Mouse (Mus musculus): ENCODE data around the gene Ephb3.

The Ephb3 gene

DNA sequence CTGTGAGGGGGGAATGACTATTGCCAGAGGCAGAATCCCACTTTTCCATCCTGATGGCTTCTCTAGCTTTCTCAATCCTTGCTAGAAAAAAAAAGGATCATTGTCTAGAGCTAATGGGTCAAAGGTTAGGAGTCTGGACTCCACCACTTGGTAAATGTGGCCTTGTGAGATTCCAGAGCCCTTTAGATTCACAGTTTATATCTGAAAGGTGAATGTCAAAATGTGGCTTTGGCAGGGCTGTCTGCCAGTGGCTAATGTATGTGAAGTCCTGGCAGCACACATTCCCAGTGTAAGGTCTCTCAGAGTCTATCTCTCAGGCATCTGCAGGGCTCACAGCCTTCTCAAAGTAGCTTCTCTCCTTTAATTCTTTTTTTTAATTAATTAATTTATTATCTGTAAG is 36.5 kb downstream of the Ephb3 start:
- in situ Hi-C loops (cut with MboI; ENCODE audit: unreplicated experiment in 2 of 2): no loop called here

DNA sequence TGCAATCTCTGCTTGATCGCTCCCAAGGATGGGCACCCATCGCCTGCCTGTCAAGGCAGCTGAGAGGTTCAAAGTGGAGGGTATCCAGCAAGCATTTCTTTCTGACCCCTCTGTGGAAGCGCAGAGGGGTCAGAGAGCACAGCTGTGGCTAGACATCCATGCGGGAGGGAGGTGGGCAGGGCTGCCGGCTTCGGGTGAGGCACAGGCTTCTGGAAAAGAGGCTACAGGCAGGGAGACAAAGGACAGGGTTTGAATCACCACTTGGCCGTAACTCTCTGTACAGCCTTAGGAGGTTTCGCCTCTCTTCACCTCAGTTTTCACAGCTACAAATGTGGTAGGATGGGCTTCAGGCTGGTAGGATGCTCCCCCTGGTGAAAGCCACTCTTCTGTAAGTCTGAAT is 38.4 kb downstream of the Ephb3 start:
- in situ Hi-C loops (cut with MboI; ENCODE audit: unreplicated experiment in 2 of 2): no loop called here

DNA sequence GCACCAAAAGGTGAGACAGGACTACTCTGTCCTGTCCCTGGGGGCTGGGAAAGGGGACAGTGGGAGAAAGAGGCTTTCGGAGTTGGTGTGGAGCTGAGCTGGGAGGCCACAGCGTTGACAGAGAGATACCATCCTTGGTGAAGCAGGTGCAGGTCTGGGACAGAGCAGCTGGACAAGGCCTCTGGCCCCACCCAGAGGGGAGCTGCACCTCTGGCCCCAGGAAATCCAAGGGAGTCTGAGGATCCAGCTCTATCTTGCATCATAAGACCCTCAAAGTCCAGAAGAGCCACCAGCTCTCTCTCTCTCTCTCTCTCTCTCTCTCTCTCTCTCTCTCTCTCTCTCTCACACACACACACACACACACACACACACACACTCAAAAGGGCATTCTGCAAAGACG is 40.2 kb downstream of the Ephb3 start:
- in situ Hi-C loops (cut with MboI; ENCODE audit: unreplicated experiment in 2 of 2): no loop called here

DNA sequence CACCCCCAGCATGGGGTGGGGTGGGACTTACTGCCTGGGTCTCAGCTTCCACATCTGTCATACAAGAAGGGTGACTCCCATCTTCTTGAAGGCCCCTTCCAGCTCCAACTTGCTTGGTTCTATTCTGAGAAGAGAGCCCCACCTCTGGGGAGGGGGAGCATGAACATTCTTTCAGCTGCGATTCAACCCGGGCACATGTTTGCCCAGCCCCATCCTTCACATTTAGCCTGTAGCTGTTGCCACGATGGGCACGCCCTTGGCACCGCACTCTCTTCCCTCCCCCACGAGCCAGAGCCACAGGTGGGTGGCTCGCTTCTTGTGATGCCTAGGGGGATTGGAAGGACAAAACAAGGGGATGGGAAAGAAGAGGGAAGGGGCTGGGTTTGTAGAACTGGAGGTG is 40.8 kb downstream of the Ephb3 start:
- in situ Hi-C loops (cut with MboI; ENCODE audit: unreplicated experiment in 2 of 2): no loop called here

DNA sequence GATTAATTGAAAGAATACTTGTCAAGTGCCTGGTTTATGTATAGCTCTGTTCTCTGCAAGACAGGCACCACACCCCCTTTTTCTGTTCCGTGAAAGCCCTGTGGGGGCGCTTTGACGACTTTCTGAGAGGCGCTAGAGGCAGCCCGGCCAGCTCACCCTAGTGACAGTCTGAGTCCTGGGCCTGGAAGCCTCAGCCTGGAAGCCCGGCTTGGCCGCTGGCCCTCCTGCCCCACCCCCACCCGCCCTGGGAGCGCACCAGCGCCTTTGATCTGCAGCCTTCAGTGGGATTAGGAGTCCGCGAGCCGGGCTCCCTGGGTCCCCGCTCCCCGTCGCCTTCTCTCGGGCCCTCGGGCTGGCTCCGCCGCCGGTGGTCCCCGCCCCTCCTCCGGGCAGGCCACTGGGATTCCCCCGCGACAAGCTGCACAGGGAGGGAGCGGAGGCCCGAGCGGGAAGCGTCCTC is 41.4 kb downstream of the Ephb3 start:
- in situ Hi-C loops (cut with MboI; ENCODE audit: unreplicated experiment in 2 of 2): no loop called here

DNA sequence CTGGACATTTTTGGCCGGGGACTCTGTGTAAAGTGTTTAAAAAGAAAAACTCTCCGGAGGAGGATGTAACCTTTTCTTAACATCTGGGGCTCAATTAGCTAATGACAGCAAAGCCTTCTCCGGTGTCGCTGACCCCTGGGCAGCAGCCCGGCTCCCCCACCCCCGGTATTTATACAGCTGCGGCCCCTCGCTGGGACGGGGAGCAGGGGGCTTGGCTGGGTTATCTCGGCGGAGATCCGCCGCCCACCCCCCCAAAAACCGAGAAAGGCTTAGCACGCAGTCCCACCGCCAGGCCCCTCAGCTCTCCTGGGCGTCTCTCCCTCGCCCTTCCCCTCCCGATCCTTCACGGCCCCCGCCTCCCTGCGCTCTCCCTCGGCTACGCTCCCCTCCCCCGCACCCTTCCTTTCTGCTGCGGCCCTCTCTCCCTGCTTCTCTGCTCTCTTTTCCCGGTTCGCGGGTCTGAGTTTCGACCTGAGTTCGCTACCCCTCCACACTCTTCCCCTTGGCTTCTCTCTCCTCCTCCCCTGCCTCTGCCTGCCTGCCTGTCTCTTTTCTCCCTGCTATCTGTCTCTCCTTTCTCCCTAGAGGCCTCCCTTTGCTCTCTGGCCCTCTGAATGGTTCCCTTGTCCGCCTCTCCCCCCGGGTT is 42.0 kb downstream of the Ephb3 start:
- in situ Hi-C loops (cut with MboI; ENCODE audit: unreplicated experiment in 2 of 2): no loop called here

DNA sequence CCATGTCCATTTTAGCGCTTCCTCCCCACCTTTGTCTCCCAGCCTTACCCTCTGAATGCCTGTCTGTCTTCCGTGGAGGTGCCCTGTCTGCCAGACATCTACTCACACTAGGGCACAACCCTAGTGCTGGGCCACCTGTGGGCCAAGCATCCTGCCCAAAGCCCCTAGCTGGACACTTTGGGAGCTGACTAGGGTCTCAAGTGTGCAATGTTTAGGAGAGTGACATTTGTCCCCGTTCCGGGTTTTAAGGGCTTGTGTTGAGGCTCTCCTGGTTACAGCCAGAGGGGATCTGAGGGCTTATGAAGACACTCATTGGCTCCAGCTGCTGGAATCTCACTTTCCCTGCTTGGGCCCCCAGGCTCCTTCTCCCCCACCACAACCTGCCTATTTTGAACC is 42.5 kb downstream of the Ephb3 start:
- in situ Hi-C loops (cut with MboI; ENCODE audit: unreplicated experiment in 2 of 2): no loop called here

DNA sequence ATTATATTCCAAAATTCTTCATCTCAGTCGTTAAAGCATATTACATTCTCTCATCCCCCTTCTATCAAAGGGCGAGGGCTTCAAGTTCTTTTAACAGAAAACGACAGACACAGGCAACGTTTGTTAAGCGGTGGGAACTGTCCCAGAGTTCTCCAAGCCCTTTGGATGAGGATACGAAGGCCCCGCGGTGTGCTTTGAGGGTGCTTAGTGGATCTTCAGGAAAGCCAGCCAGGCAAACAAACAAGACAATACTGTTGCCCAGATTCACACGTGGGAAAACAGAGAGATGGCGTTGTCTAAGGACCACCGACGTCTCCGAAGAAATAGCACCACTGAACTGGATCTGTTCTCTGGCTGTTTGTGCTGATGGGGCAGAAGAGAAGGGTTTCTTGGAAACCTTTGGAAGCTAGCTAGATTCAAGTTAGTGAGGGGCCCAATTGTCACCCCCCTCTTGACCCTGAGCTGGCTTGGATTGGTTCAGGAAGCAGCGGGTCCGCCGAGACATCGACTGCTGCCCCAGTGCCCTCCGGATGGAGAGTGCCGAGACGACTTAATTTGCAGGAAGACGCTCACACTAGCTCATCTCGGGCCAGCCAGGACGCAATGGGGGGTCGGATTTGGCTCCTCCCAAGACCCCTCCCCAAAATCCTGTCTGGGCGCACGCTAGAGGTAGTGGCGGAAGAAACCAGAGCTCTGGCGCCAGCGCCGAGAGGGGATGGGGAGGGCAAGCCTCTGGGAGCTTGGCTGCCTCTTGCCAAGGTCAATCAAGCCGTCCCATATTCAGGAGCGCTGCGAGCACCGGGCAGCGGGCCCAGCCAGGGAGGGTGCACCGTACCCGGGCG is 43.5 kb downstream of the Ephb3 start:
- in situ Hi-C loops (cut with MboI; ENCODE audit: unreplicated experiment in 2 of 2): no loop called here

DNA sequence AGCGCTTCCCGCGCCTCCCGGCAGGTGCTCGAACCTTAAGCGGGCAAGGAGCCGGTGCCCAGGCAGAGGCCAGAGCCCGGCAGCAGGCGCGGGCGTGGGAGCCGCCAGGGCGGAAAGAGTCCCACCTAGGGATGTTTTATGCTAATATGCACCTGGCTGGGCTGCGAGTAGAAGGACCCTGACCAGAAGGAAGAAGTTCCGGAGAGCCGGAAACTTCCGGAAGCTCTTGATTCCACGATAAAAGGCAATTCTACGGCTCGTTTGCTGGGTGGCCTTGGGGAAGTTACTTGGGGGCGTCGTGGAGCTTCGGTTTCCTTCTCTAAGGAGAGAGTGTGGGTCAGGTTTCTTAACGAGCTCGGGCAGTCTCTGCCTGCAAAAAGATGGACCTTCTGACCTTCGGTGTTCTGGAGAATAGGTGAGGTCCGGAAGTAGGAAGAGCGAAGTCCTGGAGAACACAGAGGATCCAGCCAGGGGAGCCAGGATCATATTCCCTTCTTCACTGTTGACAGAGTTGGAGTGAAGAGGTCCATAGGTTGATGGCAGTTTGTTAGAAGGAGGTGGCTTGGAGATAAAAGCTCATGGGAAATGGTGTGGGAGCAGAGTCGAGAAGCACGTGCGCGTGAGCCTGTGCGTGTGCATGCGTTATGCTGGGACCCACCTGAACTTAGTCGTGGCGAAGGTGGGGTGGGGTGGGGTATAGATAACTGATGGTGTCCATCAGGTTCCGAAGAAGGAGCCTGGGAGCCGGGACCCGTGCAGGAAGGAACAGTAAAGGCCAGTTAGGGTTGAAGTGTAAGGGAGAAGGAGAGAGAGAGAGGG is 44.4 kb downstream of the Ephb3 start:
- in situ Hi-C loops (cut with MboI; ENCODE audit: unreplicated experiment in 2 of 2): no loop called here

DNA sequence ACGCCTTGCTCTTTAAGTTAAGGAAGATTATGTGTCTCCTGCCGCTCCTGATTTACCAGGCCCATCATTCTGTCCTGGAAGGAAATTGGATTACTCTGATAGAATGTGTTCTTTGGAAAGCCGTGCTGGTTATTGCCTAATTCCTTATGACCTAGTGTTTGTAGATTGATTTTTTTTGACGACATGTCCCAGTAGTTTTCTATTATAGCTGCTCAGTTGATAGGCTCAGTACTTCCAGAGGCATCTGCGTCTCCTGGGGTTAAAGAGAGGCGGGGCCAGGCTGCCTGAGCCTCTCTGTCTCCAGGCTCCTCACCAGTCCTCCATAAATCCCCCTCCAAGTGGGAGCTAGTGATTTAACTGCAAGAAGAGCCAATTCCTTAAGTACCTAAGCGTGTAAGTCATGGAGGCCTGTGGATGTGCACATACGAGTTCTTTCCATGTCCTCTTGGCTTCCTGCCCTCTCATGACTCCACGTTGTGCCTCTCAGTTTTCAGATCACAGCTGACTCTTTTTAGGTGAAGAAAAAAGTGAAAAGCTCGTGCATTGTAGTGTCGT is 47.9 kb downstream of the Ephb3 start:
- in situ Hi-C loops (cut with MboI; ENCODE audit: unreplicated experiment in 2 of 2): no loop called here

DNA sequence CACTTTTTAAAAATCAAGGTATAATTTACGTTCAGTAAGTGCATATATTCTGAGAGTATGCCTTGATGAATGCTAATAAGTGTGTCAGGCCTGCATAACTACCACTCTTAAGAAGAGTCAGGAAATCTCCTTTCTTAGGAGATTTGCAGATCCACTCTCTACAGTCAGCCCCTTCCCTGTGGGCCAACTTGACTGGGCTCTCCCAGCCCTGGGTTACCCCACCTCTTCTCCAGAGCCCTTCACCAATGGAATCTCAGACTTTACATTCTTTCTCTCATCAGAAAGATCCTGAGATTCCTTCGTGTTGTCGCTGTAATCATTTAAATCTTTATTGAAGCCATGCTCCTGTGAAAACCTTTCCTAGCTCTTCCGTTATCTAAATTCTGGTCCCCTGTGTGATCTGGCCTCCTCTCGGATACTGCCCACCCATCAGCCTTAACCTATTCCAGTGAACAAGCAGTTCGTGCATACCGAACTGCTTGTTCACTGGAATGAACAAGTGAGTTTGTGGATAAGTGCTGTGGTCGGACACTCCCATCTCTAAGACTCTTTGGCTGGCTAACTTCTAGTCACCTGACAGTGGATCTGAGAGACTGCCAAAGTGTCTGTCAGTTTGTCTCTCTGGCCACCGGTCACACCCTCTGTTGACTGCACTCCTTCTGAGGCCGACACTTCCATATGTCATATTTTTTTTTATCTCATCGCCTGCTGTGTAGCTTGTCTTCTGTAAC is 51.2 kb downstream of the Ephb3 start:
- in situ Hi-C loops (cut with MboI; ENCODE audit: unreplicated experiment in 2 of 2): no loop called here

DNA sequence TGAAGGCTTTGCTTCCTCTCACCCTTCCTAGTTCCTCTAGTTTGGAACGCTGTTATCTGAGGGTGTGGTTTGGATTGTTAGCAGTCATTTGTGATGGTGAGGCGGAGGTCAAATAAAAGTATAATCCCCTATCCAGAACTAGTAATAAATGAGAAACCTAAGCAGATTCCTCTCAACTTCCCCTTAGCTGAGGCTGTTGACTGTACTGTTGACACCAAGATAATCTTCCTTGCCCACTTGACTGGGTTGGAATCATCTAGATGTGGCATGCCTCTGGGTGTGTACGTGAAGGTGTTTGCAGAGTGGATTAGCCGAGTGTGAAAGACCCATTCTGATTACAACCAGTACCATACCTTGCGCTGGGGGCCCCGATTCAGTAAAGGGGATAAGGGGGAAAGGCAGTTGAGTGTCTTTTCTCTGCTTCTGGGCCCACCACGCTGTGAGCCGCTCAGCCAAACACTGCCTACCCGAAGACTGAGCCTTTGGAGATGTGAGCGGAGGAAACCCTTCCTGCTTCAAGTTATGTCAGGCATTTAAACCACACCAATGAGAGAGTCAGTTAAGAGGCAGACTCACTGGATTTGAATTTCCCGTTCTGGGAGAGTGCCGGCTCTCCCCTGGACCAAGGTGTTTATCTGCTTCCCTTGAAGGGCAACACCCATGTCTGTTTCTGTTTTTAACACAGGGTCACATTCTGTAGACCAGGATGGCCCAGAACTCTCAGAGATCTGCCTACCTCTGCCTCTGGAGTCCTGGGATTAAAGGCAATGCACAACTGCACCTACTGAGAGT is 52.2 kb downstream of the Ephb3 start:
- in situ Hi-C loops (cut with MboI; ENCODE audit: unreplicated experiment in 2 of 2): no loop called here

DNA sequence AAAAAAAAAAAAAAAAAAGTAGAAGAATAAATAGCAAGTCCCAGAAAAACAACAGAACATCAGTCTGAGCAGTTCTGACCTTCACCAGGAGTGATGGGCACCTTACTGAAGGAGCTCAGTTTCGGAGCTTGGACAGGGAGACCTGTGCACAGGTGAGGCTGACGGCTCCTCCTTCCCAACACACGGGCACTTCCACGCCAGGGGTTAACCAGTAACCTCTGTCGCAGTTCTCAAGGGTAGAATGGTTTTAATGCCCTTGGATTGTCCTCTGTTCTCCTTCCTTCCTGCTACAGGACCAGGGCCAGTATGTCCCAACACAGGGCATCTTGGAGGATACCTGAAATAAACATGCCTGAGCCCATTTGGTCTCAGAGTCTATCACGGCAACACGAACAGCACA is 60.9 kb downstream of the Ephb3 start:
- in situ Hi-C loops (cut with MboI; ENCODE audit: unreplicated experiment in 2 of 2): no loop called here

DNA sequence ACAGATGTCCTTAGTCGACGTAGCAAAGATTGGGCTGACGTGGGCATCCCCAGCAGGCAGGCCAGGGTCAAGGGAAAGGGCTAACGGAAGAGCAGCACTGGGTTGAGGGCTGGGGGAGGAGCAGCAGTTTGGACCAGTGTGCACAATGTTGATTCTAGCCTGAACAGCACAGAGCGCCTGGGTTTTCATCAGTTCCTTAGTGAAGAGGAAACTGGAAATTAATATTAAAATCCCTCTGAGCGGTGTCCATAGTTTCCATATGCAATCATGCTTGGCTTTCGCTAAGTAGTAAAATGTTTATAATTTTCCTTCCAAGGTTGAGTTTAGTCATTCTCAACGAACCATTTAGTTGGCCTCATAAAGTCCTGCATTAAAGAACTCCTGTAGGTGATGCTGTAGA is 65.2 kb downstream of the Ephb3 start:
- in situ Hi-C loops (cut with MboI; ENCODE audit: unreplicated experiment in 2 of 2): no loop called here

DNA sequence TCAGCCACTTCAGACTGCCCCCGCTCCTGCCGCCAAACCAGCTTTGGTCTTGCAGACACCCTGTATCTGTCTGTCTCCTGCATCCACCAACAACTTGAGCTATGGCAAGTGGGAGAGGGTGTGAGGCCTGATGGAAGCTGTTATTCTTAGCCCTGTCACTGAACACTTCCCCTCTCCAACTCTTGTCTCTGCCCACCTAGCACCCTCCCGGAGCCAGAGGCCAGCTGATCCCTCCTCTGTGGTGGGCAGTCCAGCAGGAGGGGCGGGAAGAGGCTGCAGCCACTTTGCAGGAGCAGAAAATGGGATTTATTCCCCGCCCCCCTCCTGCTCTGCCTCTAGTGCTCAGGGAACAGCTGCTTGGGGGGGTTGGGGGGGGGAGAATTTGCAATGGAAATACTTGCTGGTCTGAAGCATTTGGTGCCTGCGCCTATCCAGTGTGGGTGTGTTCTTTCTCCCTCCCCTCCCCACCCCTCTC is 67.3 kb downstream of the Ephb3 start:
- in situ Hi-C loops (cut with MboI; ENCODE audit: unreplicated experiment in 2 of 2): no loop called here

DNA sequence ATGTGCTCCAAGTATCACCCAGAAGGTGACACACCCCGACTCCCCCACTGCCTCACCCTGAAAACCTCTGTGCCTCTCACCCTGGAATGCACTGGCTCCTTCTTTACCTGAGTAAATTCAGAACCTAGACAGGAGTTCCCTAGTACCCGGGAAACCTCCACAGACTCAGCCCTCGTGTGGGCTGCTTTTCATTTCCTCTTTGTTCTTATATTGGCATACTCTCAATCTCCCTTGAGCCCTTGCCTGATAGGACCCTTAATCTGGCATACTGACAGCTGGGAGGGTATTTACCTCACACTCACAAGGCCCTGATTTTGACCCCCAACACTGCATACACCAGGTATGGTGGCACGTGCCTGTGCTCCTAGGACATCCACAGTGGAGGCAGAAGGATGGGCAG is 68.2 kb downstream of the Ephb3 start:
- in situ Hi-C loops (cut with MboI; ENCODE audit: unreplicated experiment in 2 of 2): no loop called here

All from v-Abl transformed pro-B cells (cell line).